Mouse (Mus musculus) brain, adult 2 months (tissue): ENCODE measurements around the gene Nrros.

Experiments
- DNase-seq: peaks from one replicate; pipeline ENCODE4 v3.0.0; 2011; ENCODE audit warnings: low read depth, low spot score

The Nrros gene

DNA sequence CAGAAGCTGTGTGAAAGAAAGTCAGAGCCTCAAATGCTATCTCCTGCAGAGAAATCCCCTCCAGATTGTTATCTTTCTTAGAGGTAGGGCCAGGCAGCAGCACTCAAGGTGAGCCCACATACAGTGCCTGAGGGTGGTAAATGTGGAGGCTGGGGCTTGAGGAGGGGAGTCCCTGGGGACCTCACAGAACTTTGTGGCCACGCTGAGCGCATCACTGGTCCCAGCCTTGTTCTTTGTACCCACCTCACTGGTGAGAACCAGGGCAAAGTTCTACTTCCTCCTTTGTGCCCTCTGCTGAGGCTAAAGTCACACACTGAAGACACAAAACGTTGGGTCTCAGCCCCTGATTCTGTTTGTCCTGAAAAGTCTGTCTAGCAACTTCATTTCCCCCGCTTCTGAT lies 2.0 kb downstream of the Nrros start:
- DNase-seq = no peak

DNA sequence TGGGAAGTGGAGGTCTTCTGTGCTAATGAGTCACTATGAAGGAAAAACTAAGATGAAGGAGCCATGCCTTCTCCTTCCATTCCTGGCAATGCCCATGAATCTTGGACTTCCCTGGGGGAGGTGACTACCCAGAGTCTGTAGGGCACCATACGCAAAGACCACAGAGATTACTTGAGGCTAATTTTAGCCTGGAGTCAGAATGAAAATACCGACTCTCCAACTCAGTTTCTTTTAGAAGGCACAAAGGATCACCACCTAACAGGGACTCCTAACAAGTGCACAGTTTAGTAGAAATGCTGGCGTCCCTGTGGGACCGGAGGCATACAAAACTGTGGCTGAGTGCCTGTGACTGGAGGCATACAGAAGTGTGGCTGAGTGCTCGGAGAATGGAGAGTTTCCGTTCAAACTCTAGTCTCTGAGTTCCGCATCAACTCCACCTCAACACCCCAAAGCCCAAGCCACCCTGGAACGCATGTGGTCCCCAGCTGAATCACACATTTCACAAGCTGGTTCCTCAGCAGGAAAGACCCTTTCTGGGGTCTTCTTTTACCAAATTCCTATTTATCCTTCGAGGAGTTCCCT lies 4.6 kb downstream of the Nrros start:
- no peak for DNase-seq

DNA sequence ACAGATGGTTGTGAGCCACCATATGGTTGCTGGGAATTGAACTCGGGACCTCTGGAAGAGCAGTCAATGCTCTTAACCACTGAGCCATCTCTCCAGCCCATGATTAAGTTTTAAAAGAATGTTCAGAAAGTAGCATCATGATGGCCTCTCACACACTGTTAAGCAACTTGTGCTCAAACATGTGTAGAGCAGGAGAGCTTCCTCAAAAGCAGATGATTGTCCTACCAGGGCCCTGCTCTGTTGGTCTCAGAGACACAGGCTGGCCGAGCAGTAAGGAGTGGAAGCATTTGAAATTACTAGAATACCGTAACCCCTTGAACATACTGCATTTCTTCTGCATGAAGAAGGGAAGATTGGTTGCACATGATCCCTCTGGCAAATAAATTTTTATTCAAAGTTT lies 6.4 kb downstream of the Nrros start:
- no peak for DNase-seq

DNA sequence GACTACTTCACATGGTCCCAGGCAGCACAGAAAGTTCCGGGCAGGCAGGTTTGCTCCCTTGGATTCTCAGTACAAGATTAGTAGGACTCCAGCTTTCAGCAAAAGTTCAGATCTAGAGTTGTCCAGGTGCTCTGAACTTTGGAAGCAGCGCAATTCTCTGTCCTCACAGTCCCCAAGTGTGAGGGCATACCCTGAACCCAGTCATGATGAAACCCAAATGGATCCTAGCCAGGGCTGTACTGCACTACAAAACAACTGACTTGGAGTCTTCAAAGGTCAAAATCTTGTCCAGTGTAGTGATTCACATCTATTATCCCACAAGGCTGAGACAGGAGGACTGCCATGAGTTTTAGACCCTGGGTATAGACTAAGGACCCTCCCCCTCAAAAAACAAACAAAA lies 8.0 kb downstream of the Nrros start:
- no peak for DNase-seq

DNA sequence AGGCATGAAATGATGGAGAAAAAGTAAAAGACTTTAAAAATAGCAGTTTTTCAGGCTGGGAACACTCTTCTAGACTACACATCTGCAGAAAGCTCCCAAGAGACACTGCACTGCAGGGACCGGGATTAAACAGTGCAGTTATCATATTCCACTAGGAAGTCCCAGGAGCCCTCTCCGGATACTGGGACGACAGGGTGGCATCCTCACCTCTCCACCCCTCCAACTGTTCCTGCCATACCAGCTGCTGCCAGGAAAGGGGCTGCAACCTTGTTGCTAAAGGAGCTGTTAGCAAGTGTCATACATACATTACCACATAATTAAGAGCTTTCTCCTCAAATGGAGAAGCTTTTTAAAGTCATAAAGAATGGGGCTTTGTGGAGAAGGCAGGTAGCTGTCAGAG lies 8.7 kb downstream of the Nrros start:
- peak; percentile 36 for DNase-seq

DNA sequence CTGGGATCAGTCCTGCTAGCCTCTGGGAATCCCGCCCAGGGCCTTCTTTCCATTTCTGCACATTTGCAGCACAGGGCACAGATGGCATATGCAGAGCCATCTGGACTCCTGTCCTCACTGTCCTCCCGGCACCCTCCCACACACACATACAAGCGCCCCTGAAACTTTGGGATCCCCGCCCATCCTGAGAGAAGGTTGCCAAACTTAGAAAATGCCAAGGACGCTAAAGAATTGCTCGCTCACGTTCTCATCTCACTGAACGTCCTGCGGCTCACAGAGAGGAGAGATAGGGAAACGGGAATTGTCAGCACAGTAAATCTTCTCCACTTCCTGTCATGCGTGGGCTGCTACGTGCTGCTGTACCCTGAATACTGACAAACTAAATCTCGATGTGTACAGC lies 11.0 kb downstream of the Nrros start:
- DNase-seq = peak; percentile 99

DNA sequence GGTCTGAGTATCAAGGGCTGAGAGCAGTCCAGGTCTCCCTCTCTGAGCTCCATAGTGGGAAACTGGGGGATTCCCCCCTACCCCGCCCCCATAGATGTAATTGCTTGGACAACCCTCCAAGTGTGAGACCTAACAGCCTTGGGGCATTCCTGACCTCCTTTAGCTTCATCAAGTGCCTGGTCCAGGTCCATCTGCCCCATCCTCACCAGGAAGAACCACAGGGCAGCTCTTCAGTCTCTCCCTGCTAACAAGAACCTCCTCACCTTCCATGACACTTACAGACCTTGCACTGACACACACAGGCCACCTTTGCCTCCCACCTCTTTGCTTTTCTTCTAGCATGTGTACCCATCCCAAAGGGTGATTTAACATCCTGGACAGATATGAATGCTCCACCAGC lies 11.4 kb downstream of the Nrros start:
- peak; percentile 87 for DNase-seq

DNA sequence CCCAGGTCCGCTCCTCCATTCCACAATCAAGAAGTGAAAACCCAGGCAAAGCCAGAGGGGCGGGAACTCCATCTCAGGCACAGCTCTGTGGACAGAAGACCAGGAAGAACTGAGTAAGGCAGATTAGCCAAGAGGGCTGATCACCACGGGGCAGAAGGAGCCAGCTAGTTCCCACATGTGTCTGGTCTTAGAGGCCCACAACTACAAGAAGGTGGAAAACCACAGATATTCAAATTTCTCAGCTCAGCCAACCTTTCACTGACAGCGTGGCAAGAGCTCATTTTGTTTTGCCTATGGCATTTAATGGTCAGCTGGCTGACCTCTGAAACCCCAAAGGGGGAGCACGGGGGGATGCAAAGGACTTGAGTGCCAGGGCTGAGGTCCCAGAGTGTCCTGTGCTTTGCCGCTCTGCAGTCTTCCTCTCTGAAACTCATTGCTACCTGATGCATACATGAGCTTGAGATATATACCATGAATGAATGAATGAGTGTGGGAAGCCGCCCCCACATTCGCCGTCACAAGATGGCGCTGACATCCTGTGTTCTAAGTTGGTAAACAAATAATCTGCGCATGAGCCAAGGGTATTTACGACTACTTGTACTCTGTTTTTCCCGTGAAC lies 17.7 kb downstream of the Nrros start:
- DNase-seq = peak; percentile 50

DNA sequence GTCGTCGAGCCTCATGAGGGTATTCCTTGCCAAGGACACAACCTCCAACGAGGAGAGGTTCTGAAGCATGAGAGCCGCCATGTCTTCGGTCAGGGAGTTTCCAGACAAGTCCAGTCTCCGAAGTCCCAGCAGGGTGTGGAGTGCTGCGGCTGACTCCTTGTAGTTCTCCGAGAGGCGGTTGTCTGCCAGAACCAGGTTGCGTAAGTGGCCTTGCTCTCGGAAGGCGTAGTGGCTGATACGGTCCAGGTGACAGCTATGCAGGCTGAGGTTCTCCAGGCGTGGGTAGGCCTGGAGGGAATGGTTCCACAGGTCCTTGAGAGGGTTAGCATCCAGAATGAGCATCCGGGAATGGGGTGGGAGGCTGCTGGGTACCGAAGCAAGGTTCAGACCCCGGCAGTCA lies 20.8 kb downstream of the Nrros start:
- DNase-seq = no peak

DNA sequence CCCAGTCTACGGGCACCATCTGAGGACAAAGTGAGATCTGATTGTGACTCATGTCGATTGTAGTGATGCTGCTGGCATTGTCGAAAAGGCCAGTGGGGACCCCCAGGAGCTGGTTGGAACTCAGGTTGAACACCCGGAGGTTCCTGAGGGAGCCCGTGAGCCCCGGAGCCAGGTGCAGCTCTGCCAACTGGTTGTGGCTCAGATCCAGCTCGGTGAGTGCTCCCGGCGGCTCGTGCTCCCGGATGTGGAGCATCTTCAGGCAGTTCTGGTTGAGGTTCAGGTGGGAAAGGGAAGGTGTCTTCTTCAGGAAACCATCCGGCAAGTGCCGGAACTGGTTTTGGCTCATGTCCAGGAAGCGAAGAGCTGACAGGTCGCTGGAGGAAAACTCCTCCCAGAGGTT lies 21.6 kb downstream of the Nrros start:
- DNase-seq = no peak

DNA sequence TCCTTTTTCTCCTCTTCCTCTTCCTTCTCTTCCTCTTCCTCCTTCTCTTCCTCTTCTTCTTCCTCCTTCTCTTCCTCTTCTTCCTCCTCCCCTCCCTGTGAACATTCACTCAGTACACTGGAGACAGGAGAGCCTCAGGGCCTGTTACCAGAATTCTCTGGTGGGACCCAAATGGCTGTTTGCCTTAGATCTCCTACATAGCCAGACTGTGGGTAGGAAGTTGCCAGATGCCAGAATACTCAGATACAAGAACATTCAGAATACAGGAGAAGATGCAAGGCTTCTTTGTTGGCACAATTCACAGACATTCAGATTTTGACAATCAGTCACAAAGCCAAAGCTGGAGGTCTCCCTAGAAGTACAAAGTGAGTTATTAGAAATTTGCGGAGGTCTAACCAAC lies 26.4 kb downstream of the Nrros start:
- peak; percentile 76 for DNase-seq

DNA sequence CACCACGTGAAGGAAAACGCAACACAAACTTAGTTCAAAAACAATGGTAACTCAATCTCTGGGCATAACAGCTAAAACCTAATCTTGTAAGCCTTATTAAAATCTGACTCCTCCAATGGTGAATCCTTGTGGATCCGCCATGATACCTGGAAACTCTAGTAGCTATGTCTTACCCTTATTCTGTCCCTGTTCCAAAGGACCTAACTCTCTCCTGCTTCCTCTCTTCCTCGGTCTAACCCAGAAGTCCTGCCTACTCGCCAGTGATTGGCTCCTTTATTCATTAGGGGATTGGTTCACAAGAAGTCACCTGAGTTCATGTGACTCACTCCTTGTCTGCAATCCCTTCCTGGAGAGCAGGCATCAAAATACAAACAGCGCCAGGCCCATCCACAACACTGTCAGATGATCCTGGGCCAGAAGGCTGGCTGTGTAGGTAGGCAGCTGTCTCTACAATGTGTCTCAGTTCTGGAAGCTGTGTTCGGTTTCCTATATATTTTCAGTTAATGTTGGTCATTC lies 29.5 kb downstream of the Nrros start:
- no peak for DNase-seq

DNA sequence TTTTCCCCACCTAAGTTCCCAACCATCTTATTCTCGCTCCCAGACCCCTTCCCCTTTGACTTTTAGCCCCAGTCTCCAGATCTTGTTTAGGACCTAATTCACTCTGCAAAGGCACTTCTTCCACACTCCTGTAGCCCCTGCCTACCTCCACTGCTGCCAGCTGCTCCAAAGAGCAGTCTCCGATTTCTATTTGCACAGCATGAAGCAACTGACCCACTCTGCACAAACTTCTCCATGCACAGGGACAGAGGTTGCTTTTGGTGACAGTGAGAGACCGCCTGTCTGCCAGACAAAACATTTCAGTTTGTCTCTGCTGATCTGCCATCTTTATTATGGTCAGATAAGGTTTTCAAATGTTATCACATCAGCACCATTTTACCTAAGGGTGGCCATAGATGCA lies 32.2 kb downstream of the Nrros start:
- no peak for DNase-seq

DNA sequence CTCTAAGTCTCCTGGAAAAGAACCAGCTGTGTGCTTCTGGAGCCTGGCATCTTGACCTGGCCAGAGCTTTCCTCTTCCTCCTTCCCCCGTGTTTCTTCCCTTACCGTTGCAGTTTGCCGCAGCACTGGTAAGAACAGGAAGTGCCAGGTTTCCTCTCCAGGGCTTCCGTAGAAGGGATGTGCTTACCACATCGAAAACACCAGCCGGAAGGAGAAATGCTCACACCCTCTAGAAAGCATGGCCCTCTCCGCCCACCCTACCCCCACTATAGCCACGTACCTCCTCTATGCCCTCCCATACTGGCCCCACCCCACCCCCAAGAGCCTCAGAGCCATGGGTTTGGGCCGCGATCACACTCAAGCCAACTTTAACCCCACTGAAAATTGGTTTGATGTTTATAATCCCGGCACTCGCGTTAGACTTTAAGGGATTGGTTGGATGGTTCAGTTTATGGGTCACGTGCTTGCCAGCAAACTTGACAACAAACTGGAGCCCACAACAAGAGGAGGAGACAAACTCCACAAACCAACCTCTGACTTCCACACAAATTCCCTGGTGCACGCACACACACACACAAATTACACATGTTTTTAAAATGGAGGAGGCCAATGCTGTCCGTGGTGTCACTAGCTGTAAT lies 35.1 kb downstream of the Nrros start:
- peak; percentile 40 for DNase-seq

DNA sequence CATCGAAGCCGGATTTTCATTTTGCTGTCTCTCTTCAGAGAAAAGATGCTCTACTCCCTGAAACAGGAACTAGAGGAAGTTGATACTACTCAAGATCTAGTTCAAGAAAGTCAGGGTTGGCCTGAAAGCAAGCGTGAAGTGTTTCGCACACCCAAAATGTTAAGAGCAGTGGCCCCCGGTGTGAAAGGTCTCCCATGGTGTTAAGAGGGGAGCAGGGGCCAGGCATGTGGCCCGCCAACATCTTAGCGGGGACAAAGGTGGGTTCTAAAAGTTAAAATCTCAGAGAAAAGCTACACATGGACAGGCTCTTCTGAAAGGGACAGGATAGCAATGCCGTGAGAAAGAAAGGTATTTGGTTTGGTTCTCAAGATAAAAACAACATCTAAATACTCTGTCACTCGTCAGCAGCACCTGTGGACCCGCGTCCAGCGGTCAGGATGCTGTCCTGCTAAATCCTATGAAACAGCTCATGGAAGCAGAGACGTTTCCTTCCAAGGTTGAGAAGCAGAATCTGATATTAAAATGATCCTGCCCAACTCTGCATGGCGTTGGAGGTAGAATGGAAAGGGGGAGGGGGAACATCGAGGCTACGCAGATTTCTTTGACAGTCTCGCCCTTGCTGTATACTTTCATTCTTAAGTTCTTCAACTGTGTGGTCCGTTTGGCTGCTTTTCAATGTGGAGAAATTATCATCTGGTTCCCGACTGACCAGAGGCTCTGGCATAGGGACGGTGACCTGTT lies 35.8 kb downstream of the Nrros start:
- DNase-seq = no peak

DNA sequence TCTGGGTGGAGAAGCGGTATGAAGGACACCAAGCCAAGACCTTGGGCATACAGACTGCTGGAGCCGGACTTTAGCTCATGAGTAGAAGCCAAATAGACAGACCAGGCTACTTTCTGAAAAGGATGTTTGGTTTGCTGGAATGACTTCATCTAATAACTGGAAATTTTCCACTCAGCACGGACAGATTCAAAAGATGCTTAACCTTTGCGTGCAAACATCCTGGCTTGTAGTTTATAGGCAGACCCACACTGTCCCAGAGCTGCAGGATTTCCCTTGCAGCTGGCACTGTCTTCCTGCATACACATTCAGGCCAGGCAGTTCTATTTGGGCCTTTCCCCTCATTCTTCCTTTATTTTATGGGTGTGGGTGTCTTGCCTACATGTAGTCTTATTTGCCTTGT lies 38.3 kb downstream of the Nrros start:
- DNase-seq = no peak

DNA sequence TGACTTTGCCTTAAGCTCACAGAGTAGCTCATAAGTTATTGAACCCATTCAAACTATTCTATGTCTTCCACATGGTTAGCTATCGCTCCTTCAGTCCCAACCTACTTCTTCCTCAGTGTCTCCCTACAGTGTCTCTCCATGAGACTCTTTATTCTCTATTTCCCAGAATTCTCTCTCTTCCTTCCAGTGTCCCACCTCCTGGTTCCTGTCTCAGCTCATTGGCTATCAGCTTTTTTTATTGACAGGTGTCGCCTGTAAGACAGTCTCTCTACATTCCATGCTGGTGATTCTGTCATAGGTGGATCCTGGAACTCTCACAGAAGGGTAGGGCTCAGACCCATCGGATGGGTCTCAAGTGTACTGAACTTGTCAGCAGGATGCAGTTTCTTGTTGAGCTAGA lies 40.0 kb downstream of the Nrros start:
- no peak for DNase-seq

DNA sequence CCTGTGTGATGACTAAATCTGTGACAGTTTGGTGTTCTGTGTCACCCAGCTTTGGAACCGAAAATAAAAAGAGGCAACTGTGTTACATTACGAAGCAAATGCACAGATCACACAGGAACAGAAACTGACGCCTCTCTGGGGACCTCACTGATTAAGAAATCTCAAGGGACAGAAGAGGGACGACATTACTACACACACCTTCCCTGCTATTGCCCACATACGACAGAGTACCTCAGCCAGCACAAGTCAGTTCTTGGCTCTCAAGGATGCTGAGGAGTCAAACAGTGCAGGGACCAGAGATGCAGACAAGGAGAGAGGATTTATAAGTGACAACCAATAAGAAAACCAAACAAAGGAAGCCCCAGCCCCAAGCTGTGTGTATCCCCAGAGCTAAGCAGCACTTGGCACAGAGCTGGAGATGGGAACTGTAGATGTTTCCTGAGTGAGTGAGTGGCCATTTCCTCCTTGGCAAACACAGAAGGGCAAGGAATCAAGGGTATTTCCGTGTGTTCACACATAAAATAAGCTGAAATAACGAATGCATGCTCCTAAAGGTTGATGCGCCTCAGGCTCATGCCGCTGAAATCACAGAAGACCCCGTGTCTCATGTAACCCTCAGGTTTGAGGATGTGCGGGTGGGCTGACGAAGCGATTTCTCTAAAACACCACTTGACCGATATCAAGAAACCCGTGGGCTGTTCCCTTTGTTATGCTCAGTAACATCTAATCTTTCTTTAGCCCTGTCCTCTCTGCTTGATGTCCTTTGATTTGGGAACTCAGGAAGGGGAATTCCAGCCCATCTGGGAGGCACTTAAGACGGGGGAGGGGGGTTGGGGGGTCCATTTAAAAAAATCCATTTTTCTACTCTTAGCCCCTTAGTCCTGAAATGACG lies 40.7 kb downstream of the Nrros start:
- DNase-seq = no peak

DNA sequence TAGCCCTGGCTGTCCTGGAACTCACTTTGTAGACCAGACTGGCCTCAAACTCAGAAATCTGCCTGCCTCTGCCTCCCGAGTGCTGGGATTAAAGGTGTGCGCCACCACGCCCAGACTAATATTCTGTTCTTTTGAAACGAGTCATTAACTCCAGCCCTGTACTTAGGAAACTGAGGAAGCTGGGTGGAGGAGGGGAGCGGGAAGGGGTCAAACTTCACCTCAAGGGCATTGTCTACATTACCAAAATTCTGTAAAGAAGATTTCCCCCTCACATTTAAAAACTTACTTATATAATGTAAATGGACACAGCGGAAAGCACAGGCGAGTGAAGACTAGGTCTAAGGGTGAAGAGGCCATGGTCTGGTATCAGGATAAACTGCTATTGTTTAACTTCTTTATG lies 41.4 kb downstream of the Nrros start:
- no peak for DNase-seq

DNA sequence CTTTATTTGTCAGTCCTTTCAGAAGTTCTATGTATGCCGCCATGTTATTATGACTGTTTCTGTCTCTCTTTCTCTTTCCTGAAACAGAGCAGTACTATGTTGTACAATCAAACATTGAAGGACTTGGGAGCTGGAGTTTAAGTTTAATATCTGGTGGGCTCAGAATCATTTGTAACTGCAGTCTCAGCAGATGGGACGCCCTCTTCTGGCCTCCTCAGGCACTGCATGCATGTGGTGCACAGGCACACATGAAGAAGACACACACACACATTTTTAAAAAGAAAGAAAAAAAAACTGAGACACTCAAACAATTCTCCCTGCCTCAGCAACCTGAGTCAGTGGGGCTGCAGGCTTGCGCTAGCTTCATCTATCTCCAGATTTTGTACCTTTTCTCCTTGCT lies 44.9 kb downstream of the Nrros start:
- DNase-seq = no peak

DNA sequence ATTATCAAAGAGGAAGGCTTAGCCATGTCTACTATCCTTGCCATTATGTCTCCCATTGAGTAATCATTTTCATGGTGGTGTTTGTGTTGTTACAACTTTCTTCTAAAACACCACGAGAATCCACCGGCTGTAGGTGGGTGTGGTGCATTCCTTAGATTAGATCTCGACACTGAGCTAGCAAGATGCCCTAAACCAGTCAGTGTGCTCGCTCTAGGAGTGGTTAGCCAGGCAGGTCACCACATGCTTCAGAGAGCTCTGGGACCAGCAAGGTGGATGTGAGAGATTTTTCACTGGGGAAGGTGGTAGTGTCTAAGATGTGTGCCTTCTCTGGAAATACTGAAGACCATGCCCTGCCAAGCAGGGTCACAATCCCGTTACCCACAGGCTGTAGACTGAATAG lies 49.2 kb downstream of the Nrros start:
- DNase-seq = no peak

DNA sequence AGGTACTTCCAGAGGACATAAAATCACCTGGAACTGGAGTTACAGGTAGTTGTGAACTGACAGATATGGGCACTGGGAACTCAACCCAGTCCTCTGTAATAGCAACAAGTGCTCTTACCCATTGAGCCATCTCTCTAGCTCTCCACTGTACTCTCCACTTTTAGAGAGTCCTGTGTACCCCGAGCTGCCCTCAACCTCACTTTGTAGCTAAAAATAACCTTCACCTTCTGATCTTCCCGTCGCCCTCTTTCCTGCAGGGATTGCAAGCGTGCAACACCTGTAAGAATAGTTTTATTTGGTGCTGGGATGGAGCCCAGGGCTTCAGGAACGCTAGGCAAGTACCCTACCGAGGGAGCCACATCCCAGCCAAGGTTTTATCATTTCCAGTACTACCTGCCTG lies 49.6 kb downstream of the Nrros start:
- DNase-seq = no peak
